Mouse (Mus musculus) liver, postnatal 0 days (tissue): Measurements from ENCODE around the gene Srp72. TPM values are rescaled to one million over a fixed set of nuclear protein-coding genes. Genes with fewer than 3 reads are reported as not detected.
A peak's percentile ranks its signal among the peaks of the same experiment; 100 is the strongest.
"Not testable (repeated sequence)": the region's sequence is repeated elsewhere in the genome, so short reads cannot be mapped to it uniquely, and the experiment has no call there.

ENCODE experiments used
- ATAC-seq: fragments of 200-750 bp; cut with Nextera tagmentation; 2 replicates; pipeline ENCODE4 v1.8.0; 2017; ENCODE audit warnings: mild to moderate bottlenecking, moderate library complexity
- DNase-seq: peaks from one replicate; pipeline ENCODE4 v3.0.0-alpha.2; 2016
- H3K27ac ChIP-seq: fragments of 300-500 bp; sonication (generic); 2 replicates; pipeline ENCODE4 v1.5.1; 2014; ENCODE audit warnings: antibody characterized with exemption, moderate library complexity, mild to moderate bottlenecking, low read depth
- H3K27me3 ChIP-seq: fragments of 300-500 bp; sonication (generic); 2 replicates; pipeline ENCODE4 v1.6.1; 2014; ENCODE audit warnings: low read length, control low read depth, mixed read lengths; ENCODE audit not compliant: insufficient read depth
- H3K36me3 ChIP-seq: fragments of 300-500 bp; sonication (generic); replicated peaks from 2 replicates; pipeline ENCODE4 v1.6.1; 2014; ENCODE audit warnings: mild to moderate bottlenecking, control low read depth, low read length, moderate library complexity, mixed read lengths; ENCODE audit not compliant: insufficient read depth
- H3K4me1 ChIP-seq: fragments of 300-500 bp; sonication (generic); 2 replicates; pipeline ENCODE4 v1.6.1; 2014; ENCODE audit warnings: antibody characterized with exemption, mild to moderate bottlenecking, control low read depth; ENCODE audit not compliant: insufficient read depth
- H3K4me2 ChIP-seq: fragments of 300-500 bp; sonication (generic); 2 replicates; pipeline ENCODE4 v1.6.1; 2014; ENCODE audit warnings: low read depth, mild to moderate bottlenecking, low read length, moderate library complexity, mixed read lengths
- H3K4me3 ChIP-seq: fragments of 300-500 bp; sonication (generic); 2 replicates; pipeline ENCODE4 v1.5.1; 2014; ENCODE audit warnings: low read depth, low read length
- H3K9ac ChIP-seq: fragments of 300-500 bp; sonication (generic); replicated peaks from 2 replicates; pipeline ENCODE4 v1.6.1; 2014; ENCODE audit warnings: mild to moderate bottlenecking, moderate library complexity
- H3K9me3 ChIP-seq: fragments of 300-500 bp; sonication (generic); 2 replicates; pipeline ENCODE4 v1.6.1; 2016; ENCODE audit warnings: mild to moderate bottlenecking, control low read depth, low read length, mixed read lengths
- CTCF ChIP-seq: sonication (generic); IDR thresholded peaks from 2 replicates; pipeline ENCODE4 v1.5.1; 2016; ENCODE audit warnings: antibody characterized with exemption, low read depth
- EP300 ChIP-seq: IDR thresholded peaks from 2 replicates; pipeline ENCODE4 v1.6.1; 2016; ENCODE audit warnings: antibody characterized with exemption, low read depth, mild to moderate bottlenecking
- WGBS: fragments of 180-500 bp; shearing (Covaris S2); extraction: QIAGEN DNeasy Blood & Tissue Kit; methylation state at CpG from one replicate; pipeline ENCODE4 v1.1.7; 2014; ENCODE audit not compliant: insufficient replicate concordance; 5-methylcytosine and 5-hydroxymethylcytosine counted together
- polyA plus RNA-seq: library from polyadenylated mRNA; unstranded; fragments of >200 nt; fragmentation: Nextera tagmentation; extraction: Ambion mirVana; gene quantifications from 2 replicates; pipeline ENCODE4 v1.2.1, GENCODE M21; 2015

Gene Srp72
- polyA plus RNA-seq, 1 experiment from 2014 or later: 34.4 TPM

- Histone ChIP-seq H3K4me1 (no peaks in the 10 kb centered on the region), H3K9ac (no peak overlapping the region), H3K4me3 (no peak overlapping the region), H3K27ac (no peak overlapping the region), H3K27me3 (no peaks in the 10 kb centered on the region), H3K9me3 (no peaks in the 10 kb centered on the region), H3K36me3 (no peaks in the 10 kb centered on the region), H3K4me2 (no peak overlapping the region)
- ATAC-seq (peak; percentile 55; the same call in 1 of the 2 replicates), DNase-seq (no peak)
- TF ChIP-seq CTCF: no peak
- peak; percentile 53; the same call in 1 of the 2 replicates for TF ChIP-seq EP300
- WGBS: 57% methylated on average over 3 of the region's 3 CpGs
These were observed 53.6 kb downstream of the Srp72 start for GRCm38 (mm10) chr5:77028034-77028433.

- TF ChIP-seq EP300: no peak
- TF ChIP-seq CTCF: peak; percentile 69
- Histone ChIP-seq H3K27ac (no peak overlapping the region), H3K36me3 (no peaks in the 10 kb centered on the region), H3K4me2 (no peak overlapping the region), H3K4me3 (no peak overlapping the region), H3K27me3 (no peaks in the 10 kb centered on the region), H3K9ac (no peak overlapping the region), H3K9me3 (no peaks in the 10 kb centered on the region), H3K4me1 (no peaks in the 10 kb centered on the region)
- WGBS: 67% methylated on average over 5 of the region's 5 CpGs
- ATAC-seq (peak; percentile 36; the same call in 1 of the 2 replicates), DNase-seq (peak; percentile 48)
These were observed 55.3 kb downstream of the Srp72 start for GRCm38 (mm10) chr5:77029735-77030134.

GRCm38 (mm10) chr5:77035101-77035500 is 60.6 kb downstream of the Srp72 start:
- not testable (repeated sequence) for H3K9ac ChIP-seq, H3K4me1 ChIP-seq, H3K9me3 ChIP-seq, ATAC-seq, H3K36me3 ChIP-seq, H3K27ac ChIP-seq, DNase-seq, H3K4me3 ChIP-seq, H3K4me2 ChIP-seq, H3K27me3 ChIP-seq

GRCm38 (mm10) chr5:77038451-77038850 is 64.0 kb downstream of the Srp72 start:
- WGBS: 73% methylated on average over 10 of the region's 10 CpGs
- no peak overlapping the region for H3K4me3 ChIP-seq

GRCm38 (mm10) chr5:77039391-77039790 is 64.9 kb downstream of the Srp72 start:
- H3K9me3 ChIP-seq: no peaks in the 10 kb centered on the region
- H3K27me3 ChIP-seq: no peaks in the 10 kb centered on the region
- no peak overlapping the region for H3K4me3 ChIP-seq
- TF ChIP-seq EP300 (peak; percentile 31; the same call in 1 of the 2 replicates), CTCF (no peak)
- no peak overlapping the region for H3K27ac ChIP-seq
- ATAC-seq (no peak), DNase-seq (no peak)
- H3K9ac ChIP-seq: no peak overlapping the region
- peaks cover 3% of the 10 kb centered on the region; the same call in 1 of the 2 replicates for H3K4me1 ChIP-seq
- no peak overlapping the region for H3K4me2 ChIP-seq
- no peaks in the 10 kb centered on the region for H3K36me3 ChIP-seq

More at GRCm38 (mm10) chr5:77038451-77038850, 64.0 kb downstream of the Srp72 start:
- H3K9ac ChIP-seq: no peak overlapping the region
- ATAC-seq (no peak), DNase-seq (no peak)
- H3K4me1 ChIP-seq: peaks cover 3% of the 10 kb centered on the region; the same call in 1 of the 2 replicates
- H3K9me3 ChIP-seq: no peaks in the 10 kb centered on the region
- no peaks in the 10 kb centered on the region for H3K27me3 ChIP-seq
- TF ChIP-seq EP300 (no peak), CTCF (peak; percentile 6; the same call in 1 of the 2 replicates)
- H3K27ac ChIP-seq: no peak overlapping the region
- no peaks in the 10 kb centered on the region for H3K36me3 ChIP-seq
- no peak overlapping the region; the same call in 1 of the 2 replicates for H3K4me2 ChIP-seq

GRCm38 (mm10) chr5:77044362-77044761 is 69.9 kb downstream of the Srp72 start:
- H3K4me3 ChIP-seq: no peak overlapping the region
- 44% methylated on average over 5 of the region's 5 CpGs for WGBS
- peaks cover 3% of the 10 kb centered on the region; the same call in 1 of the 2 replicates for H3K4me1 ChIP-seq
- TF ChIP-seq EP300: no peak
- TF ChIP-seq CTCF: no peak
- no peaks in the 10 kb centered on the region for H3K36me3 ChIP-seq
- no peak for DNase-seq
- no peak overlapping the region for H3K27ac ChIP-seq
- H3K9ac ChIP-seq: no peak overlapping the region
- H3K27me3 ChIP-seq: no peaks in the 10 kb centered on the region
- H3K4me2 ChIP-seq: no peak overlapping the region
- H3K9me3 ChIP-seq: no peaks in the 10 kb centered on the region
- no peak for ATAC-seq

Other genes starting within 250 kb of the Srp72 start
- 5.1 and 5.3 TPM in 2 replicates for gene Aasdh, start 69.2 kb upstream of the Srp72 start, polyA plus RNA-seq
- 95.3 and 111 TPM in 2 replicates for gene Paics, start 23.4 kb upstream of the Srp72 start, polyA plus RNA-seq
- gene Ppat, start 23.1 kb upstream of the Srp72 start, polyA plus RNA-seq: 14.9 and 17.6 TPM in 2 replicates
- gene Arl9, start 29.4 kb downstream of the Srp72 start, polyA plus RNA-seq: 0.22 TPM in 2 replicates
- 0.19 and 0.20 TPM in 2 replicates for gene Thegl, start 41.3 kb downstream of the Srp72 start, polyA plus RNA-seq
- 0.78 and 0.95 TPM in 2 replicates for gene Hopx, start 140.4 kb downstream of the Srp72 start, polyA plus RNA-seq
- not detected in 2 replicates for gene Spink2, start 236.8 kb downstream of the Srp72 start, polyA plus RNA-seq